Mouse (Mus musculus) right cerebral cortex, adult 18-20 months (tissue): ENCODE measurements around the gene Slc19a2.
"Not testable (repeated sequence)": the region's sequence is repeated elsewhere in the genome, so short reads cannot be mapped to it uniquely, and the experiment has no call there.

ENCODE experiments used
- DNase-seq: peaks from one replicate; pipeline ENCODE4 v3.0.0; 2022; ENCODE audit warnings: mixed read lengths

The Slc19a2 gene

DNA sequence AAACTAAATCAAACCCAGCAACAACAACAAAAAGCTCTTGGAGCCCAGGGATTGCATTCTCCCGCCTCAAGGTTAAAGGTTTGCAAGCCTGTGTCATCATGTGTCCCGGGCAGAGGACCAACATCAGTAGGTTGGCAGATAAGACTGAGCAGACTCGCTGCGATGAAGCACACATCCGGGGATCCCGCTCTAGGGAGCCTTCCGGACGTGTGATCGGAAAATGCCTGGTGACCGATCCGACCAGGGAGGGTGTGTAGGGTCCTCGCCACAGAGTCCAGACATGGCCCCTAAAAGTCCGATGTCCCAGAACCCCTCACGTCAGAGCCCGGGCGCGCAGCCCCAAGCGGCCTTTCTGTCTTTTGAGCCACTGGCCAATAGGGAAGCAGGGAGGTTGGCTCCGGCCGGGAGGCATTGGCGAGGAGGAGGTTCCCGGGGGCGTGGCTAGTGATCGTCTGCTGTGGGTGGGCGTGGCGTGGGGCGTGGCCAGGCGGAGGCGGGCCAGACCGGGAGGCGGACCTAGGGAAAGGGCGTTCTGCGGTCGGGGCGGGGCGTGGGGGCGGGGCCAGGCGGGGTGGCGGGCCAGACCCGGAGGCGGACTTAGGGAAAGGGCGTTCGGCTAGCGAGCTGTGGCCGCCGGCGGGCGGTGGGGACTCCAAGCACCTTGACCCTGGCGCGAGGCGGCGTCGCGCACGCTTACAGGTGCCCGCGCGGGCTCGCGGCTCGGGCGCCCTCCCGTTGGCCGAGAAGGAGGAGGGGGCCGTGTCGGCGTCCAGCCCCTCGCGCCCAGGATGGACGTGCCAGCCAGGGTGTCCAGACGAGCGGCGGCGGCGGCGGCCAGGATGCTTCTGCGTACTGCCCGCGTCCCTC is at the start of gene Slc19a2:
Slc19a2 (plus strand) TSS at position 582 of the 867 bp plus-strand sequence.
- peak; percentile 97 for DNase-seq

DNA sequence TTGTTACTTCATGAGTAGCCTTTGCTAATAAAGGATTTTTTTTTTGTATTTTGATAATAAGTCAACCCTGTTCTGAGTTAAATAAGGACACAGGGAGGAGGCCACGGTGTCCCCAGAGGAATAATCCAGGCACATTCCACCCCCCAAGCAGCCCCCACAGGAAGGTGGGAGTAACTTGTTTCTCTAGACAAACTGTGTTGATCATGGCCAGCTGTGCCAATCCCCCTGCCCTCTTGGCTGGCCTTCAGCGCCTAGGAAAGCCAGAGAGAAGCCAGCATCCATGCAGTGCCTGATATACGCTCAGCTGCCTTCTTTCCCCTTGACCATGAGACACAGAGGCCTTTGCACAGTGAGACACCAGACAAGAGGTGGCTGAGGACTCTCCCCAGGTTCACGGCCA is 49.3 kb upstream of the Slc19a2 start:
- DNase-seq = no peak

- DNase-seq = no peak
These were observed 40.4 kb upstream of the Slc19a2 start for GRCm38 (mm10) chr1:164208437-164208836.

DNA sequence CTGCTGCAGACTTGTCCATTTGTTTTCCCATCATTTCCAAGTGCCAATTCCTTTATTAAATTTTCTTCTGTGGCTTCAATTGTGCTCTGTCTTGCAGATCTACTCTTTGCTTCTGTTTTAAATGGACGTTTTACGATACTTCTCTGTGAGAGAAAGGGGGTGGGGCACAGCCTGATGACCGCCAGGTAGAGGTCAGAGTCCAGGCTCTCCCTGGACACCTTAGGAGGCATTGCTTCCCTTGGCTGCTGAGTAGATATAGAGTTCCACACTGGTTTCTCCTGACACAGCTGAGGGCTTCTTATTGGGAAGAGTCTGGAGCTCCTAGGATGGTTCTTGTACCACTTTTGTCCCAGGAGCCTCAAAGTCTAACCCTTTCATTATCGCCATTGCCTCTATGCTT is 37.9 kb upstream of the Slc19a2 start:
- DNase-seq = no peak

GRCm38 (mm10) chr1:164212686-164213085 is 36.2 kb upstream of the Slc19a2 start:
- no peak for DNase-seq

- DNase-seq = no peak
These were observed 34.7 kb upstream of the Slc19a2 start for GRCm38 (mm10) chr1:164214190-164214589.

DNA sequence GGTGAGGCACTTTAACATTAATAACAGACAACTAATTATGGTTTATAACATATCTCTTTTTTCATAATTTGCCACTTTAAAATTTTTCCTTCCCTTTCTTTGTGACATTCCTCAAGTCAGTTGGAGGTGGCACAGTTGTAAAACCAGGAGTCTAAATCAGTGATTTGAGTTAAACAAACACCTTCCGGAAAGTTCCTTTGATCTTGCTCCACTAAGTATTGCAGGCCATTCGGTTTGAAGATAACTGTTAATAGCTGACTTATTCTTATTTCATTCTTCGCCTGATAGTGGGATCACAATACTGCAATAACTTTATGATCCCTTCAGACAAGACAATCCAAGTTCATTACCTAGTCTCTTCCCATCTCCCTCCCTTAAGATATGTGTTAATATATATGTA is 33.7 kb upstream of the Slc19a2 start:
- no peak for DNase-seq

- no peak for DNase-seq
These were observed 33.3 kb upstream of the Slc19a2 start for GRCm38 (mm10) chr1:164215540-164215939.

- peak; percentile 18 for DNase-seq
These were observed 30.8 kb upstream of the Slc19a2 start for GRCm38 (mm10) chr1:164217791-164218685.

DNA sequence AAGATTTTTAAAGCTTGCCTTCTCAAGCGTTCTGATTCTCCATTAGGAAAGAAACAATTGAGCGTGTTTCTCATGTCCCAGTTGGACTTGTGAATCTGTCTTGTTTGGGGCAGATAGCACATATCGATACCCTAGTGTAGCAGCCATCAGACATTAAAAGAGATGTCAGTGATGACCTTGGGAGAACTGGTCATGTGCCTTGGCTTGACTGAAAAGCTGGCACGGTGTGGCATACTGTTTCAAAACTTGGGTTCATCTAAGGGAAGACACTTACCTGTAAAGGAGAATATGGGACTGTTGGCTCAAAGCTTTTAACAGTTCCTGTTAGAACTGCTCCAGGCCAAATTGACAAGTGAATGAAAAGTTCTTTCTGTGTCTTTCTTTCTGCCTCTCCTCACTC is 28.6 kb upstream of the Slc19a2 start:
- no peak for DNase-seq

DNA sequence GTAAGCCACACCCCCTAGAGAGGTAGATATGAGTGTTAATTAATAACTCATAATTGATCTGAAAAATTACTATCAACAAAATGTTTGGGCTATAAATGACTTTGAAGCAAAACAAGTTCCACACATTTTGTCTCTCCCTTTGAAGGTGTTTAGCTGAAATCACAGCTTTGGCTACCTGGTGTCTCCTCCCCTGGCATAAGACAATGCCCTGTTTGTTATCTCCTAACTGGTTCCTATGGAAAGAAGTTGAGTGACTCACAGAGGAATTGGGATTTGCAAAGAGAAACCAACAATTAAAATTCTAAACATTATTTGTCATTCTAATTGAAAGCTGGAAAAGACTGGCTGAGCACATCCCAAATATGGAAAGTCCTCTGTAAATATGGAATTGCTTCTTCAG is 25.8 kb upstream of the Slc19a2 start:
- no peak for DNase-seq

DNA sequence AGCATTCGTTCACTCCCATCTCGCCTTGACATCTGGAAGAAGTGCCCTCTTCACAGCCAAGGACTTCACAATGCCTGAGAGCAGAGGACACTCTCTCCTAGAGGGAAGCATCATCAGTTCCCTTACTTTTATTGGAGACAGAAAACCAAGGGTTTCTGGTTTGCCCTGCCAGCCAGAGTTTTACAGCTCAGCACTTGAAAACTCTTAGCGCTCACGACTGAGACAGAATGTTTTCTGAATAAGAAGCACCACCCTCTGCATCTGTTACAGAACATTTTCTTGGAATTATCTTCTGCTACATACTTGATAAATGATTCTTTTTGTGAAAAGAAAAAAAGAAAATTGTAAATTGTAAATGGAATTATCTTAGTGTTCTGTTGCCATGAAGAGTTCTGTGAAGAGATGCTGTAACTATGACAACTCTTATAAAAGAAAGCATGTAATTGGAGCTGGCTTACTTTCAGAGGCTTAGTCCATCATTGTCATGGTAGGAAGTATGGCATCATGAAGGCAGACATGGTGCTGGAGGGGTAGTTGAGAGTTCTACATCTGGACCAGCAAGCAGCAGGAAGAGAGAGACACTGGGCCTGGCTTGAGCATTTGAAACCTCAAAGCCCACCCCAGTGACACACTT is 16.8 kb upstream of the Slc19a2 start:
- not testable (repeated sequence) for DNase-seq

DNA sequence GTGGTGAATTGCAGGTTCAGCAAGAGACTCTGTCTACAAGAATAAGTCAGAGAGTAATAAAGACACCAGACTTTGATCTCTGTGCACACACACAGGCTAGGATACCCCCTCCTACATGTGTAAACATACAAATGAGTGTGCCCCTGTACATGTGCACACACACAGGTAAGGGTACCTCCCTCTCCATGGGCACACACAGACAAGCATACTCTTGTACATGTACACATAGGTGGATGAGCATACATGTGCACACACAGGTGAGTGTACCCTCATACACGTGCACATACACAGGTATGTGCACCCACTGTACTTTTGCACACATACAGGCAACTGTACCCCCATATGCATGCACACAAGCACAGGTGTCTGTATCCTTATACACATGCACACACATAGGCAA is 15.4 kb upstream of the Slc19a2 start:
- no peak for DNase-seq

GRCm38 (mm10) chr1:164235078-164235477 is 13.8 kb upstream of the Slc19a2 start:
- no peak for DNase-seq

DNA sequence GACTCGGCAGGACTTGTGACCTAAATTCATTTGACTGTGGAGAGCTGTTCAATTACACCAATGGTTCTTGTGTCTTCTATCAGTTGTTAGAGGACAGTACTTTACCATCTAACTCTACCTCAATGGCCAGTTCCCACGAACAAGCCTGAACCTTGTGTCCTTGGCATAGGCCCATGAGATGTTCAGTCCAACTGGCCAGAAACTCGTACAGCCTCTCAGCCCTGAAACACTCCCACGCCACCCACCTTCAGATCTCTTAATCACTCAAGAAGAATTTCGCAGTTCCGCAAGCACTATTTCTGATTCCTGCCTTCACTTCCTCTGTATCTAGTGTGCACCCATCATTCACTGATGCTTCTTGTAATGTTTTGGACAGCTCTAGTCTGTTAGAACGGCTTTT is 12.8 kb upstream of the Slc19a2 start:
- DNase-seq = no peak

GRCm38 (mm10) chr1:164241494-164241893 is 7.4 kb upstream of the Slc19a2 start:
- no peak for DNase-seq

DNA sequence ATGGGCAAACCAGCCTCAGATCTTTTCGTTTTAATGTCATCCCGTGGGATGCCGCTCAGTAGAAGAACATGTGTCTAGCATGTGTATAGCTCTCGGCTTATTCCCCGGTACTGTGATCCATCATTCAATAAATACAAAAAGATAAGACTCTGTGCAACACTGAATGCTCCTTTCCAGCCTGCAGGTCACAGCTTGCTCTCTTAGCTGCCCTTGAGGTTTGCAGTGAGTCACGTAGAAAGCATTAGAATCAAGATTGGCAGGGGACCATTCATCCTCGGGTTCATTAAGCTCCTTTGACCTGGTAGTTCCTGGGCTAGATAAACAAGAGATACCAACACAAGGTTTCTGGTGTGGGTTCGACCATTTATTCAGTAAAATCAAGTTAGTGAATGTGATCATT is 6.0 kb upstream of the Slc19a2 start:
- DNase-seq = no peak

- DNase-seq = no peak
These were observed 1.4 kb upstream of the Slc19a2 start for GRCm38 (mm10) chr1:164247442-164247841.

DNA sequence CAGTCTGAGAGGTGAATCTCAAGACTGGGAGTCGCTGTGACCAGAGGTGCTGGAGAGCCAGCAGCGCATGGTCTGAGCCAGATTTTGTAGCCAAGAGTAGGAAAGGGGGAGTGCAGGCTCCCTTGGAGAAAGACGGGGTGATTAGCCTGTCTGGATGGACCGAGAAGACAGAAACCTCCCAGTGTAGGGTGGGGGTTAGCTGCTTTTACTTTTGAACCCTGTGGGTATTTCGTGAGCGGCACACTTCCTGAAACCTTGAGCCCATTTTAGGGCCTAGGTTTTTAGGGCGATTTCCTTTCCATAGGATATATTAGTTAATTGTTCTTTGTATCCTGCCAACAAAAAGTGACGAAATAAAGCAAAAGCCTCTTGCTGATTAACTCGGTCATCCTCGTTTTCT is 875 bp upstream of the Slc19a2 start:
- no peak for DNase-seq

- DNase-seq = peak; percentile 34
These were observed 476 bp downstream of the Slc19a2 start for GRCm38 (mm10) chr1:164249332-164249711.

GRCm38 (mm10) chr1:164250391-164251150 is 1.7 kb downstream of the Slc19a2 start:
- no peak for DNase-seq

DNA sequence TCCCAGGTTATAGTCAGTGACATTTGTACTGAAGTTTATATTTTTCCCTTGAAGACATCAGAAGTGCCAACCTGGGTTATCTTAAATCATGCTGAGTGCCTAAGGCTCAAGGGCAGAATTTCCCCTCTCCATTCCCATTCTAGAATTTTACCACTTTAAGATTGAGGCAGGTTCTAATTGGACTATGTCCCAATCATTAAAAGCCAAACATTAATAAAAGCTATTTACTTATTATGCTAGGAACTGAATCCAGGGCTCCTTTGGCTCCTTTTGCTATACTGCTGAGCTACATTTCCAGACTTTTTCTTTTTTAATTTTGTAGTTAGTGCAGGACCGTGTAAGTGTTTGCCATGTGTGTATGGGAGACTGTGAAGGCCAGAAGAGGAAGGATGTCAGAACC is 2.6 kb downstream of the Slc19a2 start:
- DNase-seq = no peak

DNA sequence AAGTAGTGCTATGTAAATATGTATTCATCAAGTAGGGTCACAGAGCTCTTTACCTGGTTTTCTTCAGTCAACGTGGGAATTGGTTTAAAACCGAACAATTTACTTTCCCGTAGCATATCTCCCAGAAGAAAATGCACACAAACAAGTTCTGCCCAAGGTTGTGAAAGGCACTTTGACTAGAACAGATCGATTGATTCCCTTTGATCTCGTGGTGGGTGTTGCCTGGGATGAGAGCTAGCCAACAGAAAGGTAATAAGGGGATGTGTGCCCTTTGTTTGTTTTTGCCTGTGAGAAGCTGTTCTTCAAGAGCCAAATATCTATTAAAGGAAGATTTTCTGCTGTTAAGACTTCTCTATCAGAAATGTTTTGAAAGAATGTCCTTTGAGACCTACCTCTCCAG is 3.7 kb downstream of the Slc19a2 start:
- no peak for DNase-seq
